26 mouse cellular contexts compared by ENCODE assay signal in the genomic region with DNA sequence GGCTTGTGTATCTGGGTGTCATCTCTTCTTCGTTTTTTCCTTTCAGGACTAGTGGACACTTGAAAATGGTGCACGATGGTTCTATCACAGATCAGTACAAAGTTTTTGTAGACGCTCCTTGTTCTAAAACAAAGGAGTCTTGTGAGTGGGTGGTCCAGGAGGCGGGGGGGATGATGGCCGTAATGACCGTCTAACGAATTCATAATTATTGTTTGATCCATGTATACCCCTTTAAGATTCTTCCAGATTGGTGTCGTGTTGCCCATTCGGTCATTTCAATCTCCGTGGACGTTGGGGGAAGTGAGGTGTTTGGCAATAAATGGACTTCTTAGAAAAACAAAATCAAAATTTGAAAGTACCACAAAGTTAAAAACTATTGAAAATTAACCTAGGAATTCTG.
DNase-seq lines count a peak whose midpoint lies in the region; ATAC-seq and TF ChIP-seq lines count a peak whose summit lies in the region.
"Had no signal": no experiment of that assay in that cellular context is flagged by ENCODE, and none has a peak within 500 bp of the region (broad histone marks: within the 10 kb centered on the region; RNA-seq: fewer than 3 reads in every experiment).

No protein-coding gene starts in this region.

- ATAC-seq in forebrain, embryonic 11.5 days (replicated peaks; ENCODE audit: low FRiP score): 0 out of 2 replicates have a peak, but pooled peaks have one; percentile 20
- peak; percentile 39 for ATAC-seq in forebrain, embryonic 16.5 days
- ATAC-seq: activated CD4-positive, CD25-positive, alpha-beta regulatory T cell, adult 4 months had no signal

- no peak for DNase-seq in forebrain, embryonic 11.5 days (ENCODE audit: low spot score)
- DNase-seq in forebrain, embryonic 10.5 days (ENCODE audit: extremely low spot score, low spot score): no peak
- DNase-seq in retina, postnatal 1 day: peak; percentile 82
- DNase-seq in retina, embryonic 14.5 days (ENCODE audit: low spot score): no peak
- DNase-seq in thymus, adult 2 months: no peak
- DNase-seq in urinary bladder, postnatal 14 days (ENCODE audit: low spot score): no peak
- DNase-seq: adrenal gland, adult 8-10 months; adrenal gland, postnatal 25 days; cerebellum, adult 11-12 months; cerebellum, adult 8-10 months; cerebellum, postnatal 36 days; embryo, embryonic 11 days; gastrocnemius, adult 2 months; gastrocnemius, postnatal 14 days; heart, adult 18-20 months; heart, postnatal 10 days; heart, postnatal 36 days had no signal

- H3K36me3 ChIP-seq in forebrain, embryonic 11.5 days (ENCODE audit: control insufficient read depth, insufficient read depth, low read length): no peaks in the 10 kb centered on the region
- no peaks in the 10 kb centered on the region for H3K36me3 ChIP-seq in forebrain, embryonic 10.5 days (replicated peaks)
- H3K36me3 ChIP-seq in forebrain, embryonic 16.5 days (ENCODE audit: control insufficient read depth, insufficient read depth): no peaks in the 10 kb centered on the region
- H3K36me3 ChIP-seq in thymus, adult 2 months (ENCODE audit: control insufficient read depth, insufficient read depth, low read length): no peaks in the 10 kb centered on the region
- H3K36me3 ChIP-seq: embryonic facial prominence, embryonic 10.5 days; embryonic facial prominence, embryonic 13.5 days; heart, embryonic 12.5 days; heart, embryonic 15.5 days; hindbrain, embryonic 10.5 days had no signal

- H3K4me2 ChIP-seq in forebrain, embryonic 11.5 days (ENCODE audit: low read depth, low read length, severe bottlenecking): no peak overlapping the region
- no peak overlapping the region for H3K4me2 ChIP-seq in forebrain, embryonic 16.5 days (ENCODE audit: low read length)
- H3K4me2 ChIP-seq: embryonic facial prominence, embryonic 13.5 days; heart, embryonic 12.5 days; heart, embryonic 15.5 days; hindbrain, embryonic 14.5 days had no signal

- 70% methylated on average over 11 of the region's 11 CpGs for WGBS in forebrain, embryonic 11.5 days
- 83% methylated on average over 11 of the region's 11 CpGs for WGBS in forebrain, embryonic 10.5 days
- WGBS in forebrain, embryonic 16.5 days: 25% methylated on average over 11 of the region's 11 CpGs
- WGBS in thymus, adult 2 months: 95% methylated on average over 11 of the region's 11 CpGs

- no peak overlapping the region for H3K27ac ChIP-seq in forebrain, embryonic 11.5 days (ENCODE audit: low read depth, low read length)
- no peak overlapping the region for H3K27ac ChIP-seq in forebrain, embryonic 10.5 days
- no peak overlapping the region for H3K27ac ChIP-seq in forebrain, embryonic 16.5 days (ENCODE audit: low read length)
- H3K27ac ChIP-seq in thymus, adult 2 months (ENCODE audit: control insufficient read depth, insufficient read depth, low read length): no peak overlapping the region
- H3K27ac ChIP-seq: embryonic facial prominence, embryonic 10.5 days; embryonic facial prominence, embryonic 13.5 days; gastrocnemius, adult 2 months; heart, embryonic 15.5 days; hindbrain, embryonic 10.5 days; hindbrain, embryonic 14.5 days had no signal

- no peaks in the 10 kb centered on the region for H3K9me3 ChIP-seq in forebrain, embryonic 11.5 days (ENCODE audit: control insufficient read depth, low read length)
- no peaks in the 10 kb centered on the region for H3K9me3 ChIP-seq in forebrain, embryonic 10.5 days
- H3K9me3 ChIP-seq in forebrain, embryonic 16.5 days (ENCODE audit: control insufficient read depth, low read length): no peaks in the 10 kb centered on the region
- H3K9me3 ChIP-seq: embryonic facial prominence, embryonic 10.5 days; embryonic facial prominence, embryonic 13.5 days; heart, embryonic 12.5 days; heart, embryonic 15.5 days; hindbrain, embryonic 10.5 days had no signal

- H3K4me3 ChIP-seq in forebrain, embryonic 11.5 days (ENCODE audit: low read depth, low read length): no peak overlapping the region
- H3K4me3 ChIP-seq in forebrain, embryonic 10.5 days: no peak overlapping the region
- H3K4me3 ChIP-seq in forebrain, embryonic 16.5 days (replicated peaks; ENCODE audit: low read length): no peak overlapping the region
- no peak overlapping the region for H3K4me3 ChIP-seq in thymus, adult 2 months (ENCODE audit: control insufficient read depth, insufficient read depth, low read length)
- H3K4me3 ChIP-seq: embryonic facial prominence, embryonic 10.5 days; embryonic facial prominence, embryonic 13.5 days; erythroblast, embryonic 14.5 days; gastrocnemius, adult 2 months; heart, embryonic 12.5 days; heart, embryonic 15.5 days; hindbrain, embryonic 10.5 days had no signal

- no peaks in the 10 kb centered on the region for H3K4me1 ChIP-seq in forebrain, embryonic 11.5 days (replicated peaks; ENCODE audit: control insufficient read depth, insufficient read depth, low read length)
- H3K4me1 ChIP-seq in forebrain, embryonic 10.5 days: peaks cover 28% of the 10 kb centered on the region
- peaks cover 9% of the 10 kb centered on the region; the same call in 1 of the 2 replicates for H3K4me1 ChIP-seq in forebrain, embryonic 16.5 days (replicated peaks; ENCODE audit: control insufficient read depth, insufficient read depth, low read length)
- H3K4me1 ChIP-seq in thymus, adult 2 months (replicated peaks; ENCODE audit: control insufficient read depth, insufficient read depth, low read length): peaks cover 8% of the 10 kb centered on the region
- H3K4me1 ChIP-seq: heart, embryonic 12.5 days; heart, embryonic 15.5 days had no signal

- TF ChIP-seq POLR2A in thymus, adult 2 months (IDR thresholded peaks at IDR 0.05; ENCODE audit: control insufficient read depth, extremely low read depth, insufficient read depth, low read length, poor library complexity): no peak

- no peak for TF ChIP-seq CTCF in thymus, adult 2 months (IDR thresholded peaks at IDR 0.05; ENCODE audit: borderline replicate concordance, control insufficient read depth, extremely low read depth, insufficient read depth, low read length, poor library complexity)

- H3K9ac ChIP-seq in forebrain, embryonic 11.5 days (ENCODE audit: low read length): no peak overlapping the region
- H3K9ac ChIP-seq in forebrain, embryonic 16.5 days (replicated peaks; ENCODE audit: low read depth, low read length): no peak overlapping the region
- H3K9ac ChIP-seq: embryonic facial prominence, embryonic 13.5 days; heart, embryonic 12.5 days; heart, embryonic 15.5 days; hindbrain, embryonic 14.5 days had no signal

- H3K27me3 ChIP-seq in forebrain, embryonic 11.5 days (ENCODE audit: control insufficient read depth, insufficient read depth, low read length): no peaks in the 10 kb centered on the region
- H3K27me3 ChIP-seq in forebrain, embryonic 10.5 days (ENCODE audit: poor library complexity, severe bottlenecking): peaks cover 6% of the 10 kb centered on the region; the same call in 1 of the 2 replicates
- H3K27me3 ChIP-seq in forebrain, embryonic 16.5 days (replicated peaks; ENCODE audit: control insufficient read depth, insufficient read depth, low read length): peaks cover 10% of the 10 kb centered on the region; the same call in 1 of the 2 replicates
- no peaks in the 10 kb centered on the region for H3K27me3 ChIP-seq in thymus, adult 2 months (ENCODE audit: control insufficient read depth, insufficient read depth, low read length)
- H3K27me3 ChIP-seq: embryonic facial prominence, embryonic 13.5 days; heart, embryonic 12.5 days; heart, embryonic 15.5 days had no signal
